Mouse (Mus musculus) cortical plate, adult 2 months (tissue): ENCODE data around the gene Hivep3.

Source experiments
- CTCF ChIP-seq: fragments of 200-500 bp; IDR thresholded peaks from 2 replicates; pipeline ENCODE4 v1.5.1; 2011; ENCODE audit warnings: mild to moderate bottlenecking, control low read depth, low read length; ENCODE audit not compliant: insufficient read depth; ENCODE audit errors: extremely low read depth
- POLR2A ChIP-seq: fragments of 200-500 bp; IDR thresholded peaks from 2 replicates; pipeline ENCODE4 v1.6.1; 2011; ENCODE audit warnings: mild to moderate bottlenecking, low read length, control low read depth; ENCODE audit not compliant: insufficient read depth; ENCODE audit errors: extremely low read depth

GRCm38 (mm10) chr4:120009151-120009550, 275.6 kb downstream of the Hivep3 start:
- TF ChIP-seq POLR2A (no peak), CTCF (no peak)
